Mouse (Mus musculus) liver, adult 2 months (tissue): ENCODE data around the gene C2cd5.

ENCODE experiments used
- CTCF ChIP-seq: fragments of 200-500 bp; IDR thresholded peaks from 2 replicates; pipeline ENCODE4 v1.5.1; 2011; ENCODE audit warnings: low read depth, low read length, control low read depth
- POLR2A ChIP-seq: fragments of 200-500 bp; IDR thresholded peaks from 2 replicates; pipeline ENCODE4 v1.6.1; 2011; ENCODE audit warnings: low read length, control low read depth; ENCODE audit not compliant: insufficient read depth; ENCODE audit errors: extremely low read depth

GRCm38 (mm10) chr6:142992971-142993370 lies 107.0 kb downstream of the C2cd5 start:
- no peak for TF ChIP-seq POLR2A
- TF ChIP-seq CTCF = no peak
